Mouse (Mus musculus) monocyte, adult 59 days (primary cell): ENCODE measurements around the gene Dnah7b. TPM values are rescaled to one million over a fixed set of nuclear protein-coding genes. Genes with fewer than 3 reads are reported as not detected.

Experiments
- total RNA-seq, 2 experiments: library from RNA; stranded (reverse); gene quantifications; one replicate each; pipeline ENCODE4 v1.2.4; 2023

Gene Dnah7b
- total RNA-seq, result under 1 TPM in 1 of 2 experiments, not detected in 1; 0.06 TPM

GRCm38 (mm10) chr1:46066015-46066414 is at the start of gene Dnah7b:
Gene Dnah7b (plus strand): TSS chr1:46066315.

Other genes with a start within 250 kb of the Dnah7b start
- gene Gm5269, start 176.0 kb upstream of the Dnah7b start, total RNA-seq, result 1 to 10 TPM; 1.2 to 3.9 TPM
- gene Slc40a1, start 139.8 kb upstream of the Dnah7b start, total RNA-seq, result 100 to 1,000 TPM; 324 to 402 TPM